Mouse (Mus musculus) kidney, postnatal 14 days (tissue): ENCODE measurements around the gene Lpp.
"Not testable (repeated sequence)": the region's sequence is repeated elsewhere in the genome, so short reads cannot be mapped to it uniquely, and the experiment has no call there.

ENCODE experiments used
- DNase-seq: peaks from one replicate; pipeline ENCODE4 v3.0.0; 2022; ENCODE audit warnings: mixed read lengths

Gene Lpp

GRCm38 (mm10) chr16:25021743-25022359 lies 628.5 kb downstream of the Lpp start:
- DNase-seq: not testable (repeated sequence)

GRCm38 (mm10) chr16:25024591-25024990 lies 631.3 kb downstream of the Lpp start:
- DNase-seq: no peak

GRCm38 (mm10) chr16:25026191-25026590 lies 632.9 kb downstream of the Lpp start:
- peak; percentile 79 for DNase-seq

GRCm38 (mm10) chr16:25029548-25029947 lies 636.2 kb downstream of the Lpp start:
- DNase-seq: no peak

- no peak for DNase-seq
Measured at GRCm38 (mm10) chr16:25037361-25037760, 644.1 kb downstream of the Lpp start.

- no peak for DNase-seq
Measured at GRCm38 (mm10) chr16:25038529-25038928, 645.2 kb downstream of the Lpp start.

GRCm38 (mm10) chr16:25039904-25040303 lies 646.6 kb downstream of the Lpp start:
- DNase-seq: no peak

GRCm38 (mm10) chr16:25041165-25041564 lies 647.9 kb downstream of the Lpp start:
- DNase-seq: no peak

GRCm38 (mm10) chr16:25041855-25042529 lies 648.7 kb downstream of the Lpp start:
- DNase-seq: peak; percentile 25
